Mouse (Mus musculus): ENCODE measurements around the gene Itprip. TPM values are rescaled to one million over a fixed set of nuclear protein-coding genes. Genes with fewer than 3 reads are reported as not detected.

Itprip gene
- polyA plus RNA-seq, 1 experiment from 2014 or later, result 18.9 TPM

DNA sequence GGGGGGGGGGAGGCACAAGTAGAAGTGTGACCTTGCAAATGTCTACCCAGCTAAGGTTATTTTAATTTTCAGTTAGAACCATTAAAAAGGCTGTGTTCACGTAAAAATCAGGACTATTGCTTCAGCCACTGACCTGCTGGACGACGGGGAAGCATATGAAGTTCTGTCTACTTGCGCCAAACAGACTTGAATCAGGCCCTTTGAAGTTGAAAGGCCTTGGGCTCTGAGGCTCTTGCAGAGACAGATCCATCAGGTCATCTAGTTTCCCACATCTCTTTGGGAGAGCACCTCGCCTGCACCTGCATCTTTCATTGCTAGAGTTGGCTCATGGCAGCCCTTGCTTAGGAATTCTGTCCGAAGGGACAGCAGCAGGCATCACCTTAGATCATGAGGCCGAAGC, 5.8 kb downstream of the Itprip start:
- Histone ChIP-seq H3K27me3 (no peaks in the 10 kb centered on the region), H3K36me3 (no peaks in the 10 kb centered on the region), H3K27ac (replicated peaks) (no peak overlapping the region), H3K9ac (replicated peaks) (no peak overlapping the region), H3K4me2 (replicated peaks) (no peak overlapping the region), H3K4me3 (no peak overlapping the region), H3K9me3 (no peaks in the 10 kb centered on the region), H3K4me1 (peaks cover 51% of the 10 kb centered on the region)
- WGBS, result 93% methylated on average over 7 of the region's 7 CpGs
- no peak for ATAC-seq (ENCODE audit: low FRiP score, low read depth)

DNA sequence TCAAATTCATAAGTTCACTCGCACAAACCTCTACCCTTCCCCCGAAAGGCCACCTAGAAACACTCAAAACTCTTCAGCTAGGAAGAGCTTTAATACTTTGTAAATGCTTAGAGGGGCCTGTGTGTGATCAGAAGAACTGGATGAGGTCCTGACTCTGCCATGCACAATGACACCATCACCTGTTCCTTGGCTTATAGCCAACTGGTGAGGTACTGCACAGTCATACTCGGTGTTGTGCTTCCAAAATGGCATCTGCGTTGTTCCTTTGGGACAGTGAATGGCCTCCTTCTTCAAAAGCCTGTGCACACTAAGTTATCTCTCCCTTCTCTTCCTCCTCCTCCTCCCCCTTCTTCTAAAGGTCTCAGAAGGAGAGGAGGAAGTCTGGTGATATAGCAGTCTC, 8.3 kb downstream of the Itprip start:
- Histone ChIP-seq H3K9me3 (no peaks in the 10 kb centered on the region), H3K4me1 (peaks cover 36% of the 10 kb centered on the region), H3K27ac (replicated peaks) (peak overlapping the region; percentile 96), H3K27me3 (no peaks in the 10 kb centered on the region), H3K4me2 (replicated peaks) (no peak overlapping the region), H3K9ac (replicated peaks) (no peak overlapping the region), H3K4me3 (no peak overlapping the region), H3K36me3 (no peaks in the 10 kb centered on the region)
- WGBS, result 91% methylated on average over 4 of the region's 4 CpGs
- no peak for ATAC-seq (ENCODE audit: low FRiP score, low read depth)

DNA sequence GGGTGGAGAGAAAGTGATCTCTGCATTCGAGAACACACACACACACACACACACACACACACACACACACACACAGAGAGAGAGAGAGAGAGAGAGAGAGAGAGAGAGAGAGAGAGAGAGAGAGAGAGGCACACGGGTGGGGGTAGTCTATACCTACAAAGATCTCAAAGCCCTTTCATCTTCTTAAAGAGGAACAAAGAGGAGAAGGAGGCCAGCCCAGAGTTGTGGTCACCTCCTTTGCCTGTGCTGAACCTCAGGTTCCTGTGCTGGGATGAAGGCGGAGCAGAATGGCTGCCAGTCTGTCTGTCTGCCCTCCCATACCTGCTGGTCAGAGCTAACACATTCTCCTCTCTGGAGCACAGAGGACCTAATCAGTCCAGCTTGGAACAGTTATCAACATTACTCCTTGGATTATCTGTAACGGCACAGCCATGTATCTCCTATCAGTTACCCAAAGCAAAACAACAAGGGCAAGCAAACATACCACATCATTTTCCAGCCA, 8.9 kb downstream of the Itprip start:
- 73% methylated on average over 2 of the region's 4 CpGs for WGBS
- Histone ChIP-seq H3K36me3 (no peaks in the 10 kb centered on the region), H3K4me3 (peak overlapping the region; percentile 31; the same call in 1 of the 2 replicates), H3K27me3 (no peaks in the 10 kb centered on the region), H3K4me2 (replicated peaks) (peak overlapping the region; percentile 61), H3K4me1 (peaks cover 32% of the 10 kb centered on the region), H3K27ac (replicated peaks) (peak overlapping the region; percentile 96), H3K9ac (replicated peaks) (peak overlapping the region; percentile 66), H3K9me3 (no peaks in the 10 kb centered on the region)
- peak; percentile 14; the same call in 1 of the 2 replicates for ATAC-seq (ENCODE audit: low FRiP score, low read depth)

DNA sequence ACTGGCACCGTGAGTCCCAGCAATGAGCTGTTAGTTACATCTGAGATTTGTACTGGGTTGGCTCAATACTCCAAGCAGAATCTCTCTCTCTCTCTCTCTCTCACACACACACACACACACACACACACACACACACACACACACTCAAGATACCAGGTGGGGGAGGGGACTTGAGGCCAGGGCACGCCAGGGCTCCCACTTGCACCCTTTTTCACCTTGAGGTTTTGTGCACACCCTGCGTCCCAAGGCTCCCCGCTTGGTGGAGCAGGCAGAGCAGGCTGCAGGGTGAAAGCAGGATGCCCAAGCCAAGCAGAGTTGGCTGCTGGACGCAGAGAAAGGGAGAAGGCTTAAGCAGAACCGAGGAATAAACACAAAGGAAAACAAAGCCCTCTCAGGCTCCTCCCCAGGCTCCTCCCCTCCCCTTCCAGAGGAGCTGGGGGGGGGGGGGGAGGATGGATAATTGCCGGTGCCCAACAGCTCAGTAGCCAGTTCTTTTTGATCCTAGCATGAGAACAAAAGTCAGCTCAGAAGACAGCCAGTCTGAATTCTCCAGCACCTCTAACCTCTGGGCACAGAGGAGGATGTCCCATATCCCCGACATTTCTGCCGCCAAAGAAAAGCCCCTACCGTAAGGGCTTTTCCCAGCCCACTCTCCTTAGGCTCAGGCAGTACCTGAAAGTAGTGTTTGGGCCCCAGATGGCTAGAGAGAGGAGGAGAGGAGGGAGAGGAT, 9.5 kb downstream of the Itprip start:
- Histone ChIP-seq H3K4me1 (peaks cover 31% of the 10 kb centered on the region), H3K27me3 (no peaks in the 10 kb centered on the region), H3K27ac (replicated peaks) (peak overlapping the region; percentile 96), H3K4me2 (replicated peaks) (peak overlapping the region; percentile 61), H3K4me3 (peak overlapping the region; percentile 31), H3K36me3 (no peaks in the 10 kb centered on the region), H3K9ac (replicated peaks) (peak overlapping the region; percentile 66), H3K9me3 (no peaks in the 10 kb centered on the region)
- peak; percentile 86 for ATAC-seq (ENCODE audit: low FRiP score, low read depth)
- 1% methylated on average over 10 of the region's 10 CpGs for WGBS

GRCm38 (mm10) chr19:47908961-47909371, 10.1 kb downstream of the Itprip start:
- Histone ChIP-seq H3K4me3 (peak overlapping the region; percentile 31), H3K9ac (replicated peaks) (peak overlapping the region; percentile 66), H3K9me3 (no peaks in the 10 kb centered on the region), H3K36me3 (no peaks in the 10 kb centered on the region), H3K4me1 (peaks cover 31% of the 10 kb centered on the region), H3K27ac (replicated peaks) (peak overlapping the region; percentile 96), H3K4me2 (replicated peaks) (peak overlapping the region; percentile 61), H3K27me3 (no peaks in the 10 kb centered on the region)
- WGBS, result 22% methylated on average over 6 of the region's 6 CpGs
- ATAC-seq (ENCODE audit: low FRiP score, low read depth), result peak; percentile 52

DNA sequence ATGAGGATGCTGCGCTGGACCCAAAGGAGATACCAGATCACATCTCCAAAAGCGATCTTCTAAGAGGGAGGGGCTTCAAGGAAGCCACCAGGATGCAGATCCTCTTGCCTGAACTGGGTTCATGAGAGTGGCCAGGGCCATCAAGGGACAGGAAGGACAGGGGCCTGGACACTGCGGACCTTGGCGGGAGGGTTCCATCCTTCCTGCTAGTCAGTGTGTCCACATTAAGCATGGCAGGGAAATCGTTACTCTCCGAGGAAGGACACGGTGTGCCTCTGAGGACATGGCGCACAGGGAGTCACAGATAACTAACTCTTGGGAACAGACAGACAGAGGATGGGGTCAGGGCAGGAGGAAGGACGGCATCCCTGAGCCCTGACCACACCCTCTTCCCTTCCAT, 11.5 kb downstream of the Itprip start:
- H3K27me3 ChIP-seq, result no peaks in the 10 kb centered on the region
- no peak overlapping the region for H3K4me2 ChIP-seq (replicated peaks)
- peaks cover 42% of the 10 kb centered on the region for H3K4me1 ChIP-seq
- no peak for ATAC-seq (ENCODE audit: low FRiP score, low read depth)
- H3K27ac ChIP-seq (replicated peaks), result no peak overlapping the region
- 93% methylated on average over 9 of the region's 9 CpGs for WGBS
- H3K9ac ChIP-seq (replicated peaks), result no peak overlapping the region
- H3K4me3 ChIP-seq, result no peak overlapping the region
- H3K36me3 ChIP-seq, result no peaks in the 10 kb centered on the region
- H3K9me3 ChIP-seq, result no peaks in the 10 kb centered on the region

- Histone ChIP-seq H3K4me1 (peaks cover 37% of the 10 kb centered on the region), H3K36me3 (no peaks in the 10 kb centered on the region), H3K9me3 (no peaks in the 10 kb centered on the region), H3K9ac (replicated peaks) (no peak overlapping the region), H3K27ac (replicated peaks) (no peak overlapping the region), H3K27me3 (no peaks in the 10 kb centered on the region), H3K4me2 (replicated peaks) (no peak overlapping the region), H3K4me3 (no peak overlapping the region)
- ATAC-seq (ENCODE audit: low FRiP score, low read depth), result no peak
- WGBS, result 91% methylated on average over 5 of the region's 5 CpGs
Measured at GRCm38 (mm10) chr19:47905603-47906002, 13.5 kb downstream of the Itprip start.

GRCm38 (mm10) chr19:47905081-47905480, 14.0 kb downstream of the Itprip start:
- no peak for ATAC-seq (ENCODE audit: low FRiP score, low read depth)
- WGBS, result 92% methylated on average over 4 of the region's 4 CpGs
- Histone ChIP-seq H3K4me2 (replicated peaks) (no peak overlapping the region), H3K4me1 (peaks cover 32% of the 10 kb centered on the region), H3K27me3 (no peaks in the 10 kb centered on the region), H3K4me3 (no peak overlapping the region), H3K9me3 (no peaks in the 10 kb centered on the region), H3K27ac (replicated peaks) (no peak overlapping the region), H3K36me3 (no peaks in the 10 kb centered on the region), H3K9ac (replicated peaks) (no peak overlapping the region)

DNA sequence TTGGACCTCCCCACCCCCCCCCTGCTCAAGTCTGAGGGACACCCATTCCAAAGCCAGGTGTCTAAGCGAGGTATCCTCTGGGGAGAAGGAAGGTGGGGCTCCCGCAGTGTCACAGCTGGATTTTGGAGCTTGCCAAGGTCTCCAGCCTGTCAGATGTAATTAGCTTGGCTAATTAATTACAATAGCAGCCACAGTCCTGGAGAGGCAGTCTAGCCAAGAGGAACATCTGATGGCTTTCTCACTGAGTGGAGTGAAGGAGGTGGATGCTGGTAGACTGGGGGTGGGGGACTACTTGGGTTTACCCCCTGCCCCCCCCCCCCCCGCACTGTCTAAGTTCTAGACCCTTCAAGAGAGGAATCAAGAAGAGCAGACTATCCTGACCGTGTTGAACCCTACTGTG, 15.4 kb downstream of the Itprip start:
- H3K4me3 ChIP-seq, result no peak overlapping the region
- no peaks in the 10 kb centered on the region for H3K36me3 ChIP-seq
- no peak overlapping the region for H3K9ac ChIP-seq (replicated peaks)
- H3K27me3 ChIP-seq, result no peaks in the 10 kb centered on the region
- no peak overlapping the region for H3K27ac ChIP-seq (replicated peaks)
- 67% methylated on average over 4 of the region's 4 CpGs for WGBS
- no peak overlapping the region for H3K4me2 ChIP-seq (replicated peaks)
- H3K9me3 ChIP-seq, result no peaks in the 10 kb centered on the region
- ATAC-seq (ENCODE audit: low FRiP score, low read depth), result no peak
- peaks cover 18% of the 10 kb centered on the region for H3K4me1 ChIP-seq

- H3K27me3 ChIP-seq, result no peaks in the 10 kb centered on the region
- peaks cover 3% of the 10 kb centered on the region; the same call in 1 of the 2 replicates for H3K36me3 ChIP-seq
- H3K27ac ChIP-seq (replicated peaks), result no peak overlapping the region
- 70% methylated on average over 13 of the region's 13 CpGs for WGBS
- ATAC-seq (ENCODE audit: low FRiP score, low read depth), result no peak
- no peak overlapping the region for H3K4me3 ChIP-seq
- no peaks in the 10 kb centered on the region for H3K9me3 ChIP-seq
- H3K4me2 ChIP-seq (replicated peaks), result no peak overlapping the region
- peaks cover 11% of the 10 kb centered on the region; the same call in 1 of the 2 replicates for H3K4me1 ChIP-seq
- no peak overlapping the region for H3K9ac ChIP-seq (replicated peaks)
Measured at GRCm38 (mm10) chr19:47902316-47903201, 16.5 kb downstream of the Itprip start.

GRCm38 (mm10) chr19:47900558-47900957, 18.5 kb downstream of the Itprip start:
- no peak overlapping the region for H3K9ac ChIP-seq (replicated peaks)
- no peaks in the 10 kb centered on the region for H3K27me3 ChIP-seq
- H3K9me3 ChIP-seq, result no peaks in the 10 kb centered on the region
- H3K4me1 ChIP-seq, result peaks cover 11% of the 10 kb centered on the region; the same call in 1 of the 2 replicates
- 92% methylated on average over 10 of the region's 10 CpGs for WGBS
- H3K4me2 ChIP-seq (replicated peaks), result no peak overlapping the region
- H3K36me3 ChIP-seq, result peaks cover 23% of the 10 kb centered on the region
- ATAC-seq (ENCODE audit: low FRiP score, low read depth), result no peak
- no peak overlapping the region for H3K4me3 ChIP-seq
- H3K27ac ChIP-seq (replicated peaks), result no peak overlapping the region

DNA sequence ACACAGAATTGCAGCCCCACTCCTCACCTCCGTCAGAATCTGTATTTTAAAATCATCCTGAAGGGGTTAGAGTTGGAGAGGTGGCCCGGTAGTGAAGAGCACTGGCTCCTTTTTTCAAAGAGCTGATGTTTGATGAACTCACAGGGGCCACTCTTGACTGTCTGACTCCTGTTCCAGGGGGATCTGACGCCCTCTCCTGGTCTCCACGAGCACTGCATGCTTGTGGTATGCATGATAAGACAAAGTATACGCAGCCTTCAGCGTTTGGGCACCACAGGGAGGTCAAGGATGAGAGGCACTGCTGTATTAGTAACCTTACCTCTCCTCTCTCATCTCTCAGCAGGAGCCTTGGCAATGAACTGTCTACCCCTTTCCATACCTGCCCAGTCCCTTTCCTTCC, 19.1 kb downstream of the Itprip start:
- 72% methylated on average over 6 of the region's 6 CpGs for WGBS

More for the DNA sequence above, 19.1 kb downstream of the Itprip start:
- peaks cover 29% of the 10 kb centered on the region for H3K36me3 ChIP-seq
- H3K4me1 ChIP-seq, result peaks cover 11% of the 10 kb centered on the region; the same call in 1 of the 2 replicates
- H3K4me2 ChIP-seq (replicated peaks), result no peak overlapping the region
- H3K4me3 ChIP-seq, result no peak overlapping the region
- ATAC-seq (ENCODE audit: low FRiP score, low read depth), result no peak
- H3K27ac ChIP-seq (replicated peaks), result no peak overlapping the region
- no peaks in the 10 kb centered on the region for H3K9me3 ChIP-seq
- H3K9ac ChIP-seq (replicated peaks), result no peak overlapping the region
- H3K27me3 ChIP-seq, result no peaks in the 10 kb centered on the region
